Mouse (Mus musculus) G1E (cell line): ENCODE measurements around the gene Syna.

Experiments used
- CTCF ChIP-seq: IDR thresholded peaks from 2 replicates; pipeline ENCODE4 v1.5.1; 2012; ENCODE audit warnings: low read depth, low read length, inconsistent platforms, mixed read lengths
- GATA1 ChIP-seq: IDR thresholded peaks from 2 replicates; pipeline ENCODE4 v1.6.1; 2012; ENCODE audit warnings: borderline replicate concordance, low read length, inconsistent platforms, mixed read lengths
- GATA2 ChIP-seq: IDR thresholded peaks from 2 replicates; pipeline ENCODE4 v1.6.1; 2012; ENCODE audit warnings: low read depth, low read length, inconsistent platforms, borderline replicate concordance
- POLR2AphosphoS5 ChIP-seq: IDR thresholded peaks from 2 replicates; pipeline ENCODE4 v1.6.1; 2012; ENCODE audit warnings: low read depth, low read length, inconsistent platforms; ENCODE audit not compliant: insufficient replicate concordance
- TAL1 ChIP-seq: conservative IDR thresholded peaks from 2 replicates; pipeline ENCODE4 v1.6.1; 2012; ENCODE audit warnings: low read depth, low read length, inconsistent platforms, mixed read lengths

DNA sequence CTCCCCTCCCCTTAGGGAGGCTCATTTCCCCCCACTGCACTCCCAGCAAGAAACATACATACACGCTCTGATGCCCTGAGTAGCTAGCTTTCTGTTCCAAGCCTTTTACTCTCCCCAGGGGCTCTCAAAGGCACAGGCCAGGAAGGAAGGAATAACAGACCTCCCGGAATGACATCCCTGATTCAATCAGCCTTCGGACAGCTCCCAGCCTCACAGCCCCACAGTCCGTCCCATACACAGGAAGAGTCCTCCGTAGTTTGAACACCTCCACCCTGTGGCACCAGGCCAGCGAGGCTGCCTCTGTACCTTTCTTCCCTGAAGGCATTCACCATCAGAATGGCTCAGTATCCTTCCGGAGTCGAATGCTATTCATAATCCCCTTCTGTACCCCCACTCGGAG is 31.5 kb downstream of the Syna start:
- TF ChIP-seq CTCF (no peak), TAL1 (no peak), GATA1 (no peak), POLR2AphosphoS5 (no peak), GATA2 (no peak)
